8 mouse cellular contexts compared by ENCODE assay signal in genomic region chr9:59723096-59723657, GRCm38 (mm10). TPM values are rescaled to one million over a fixed set of nuclear protein-coding genes. Genes with fewer than 3 reads are reported as not detected.
DNase-seq lines count a peak whose midpoint lies in the region; ATAC-seq lines count a peak whose summit lies in the region.

No protein-coding gene starts in this region.

- H3K9ac ChIP-seq in hindbrain, embryonic 16.5 days (ENCODE audit: low read depth, low read length) = peak overlapping the region; percentile 58

- DNase-seq in ZHBTc4 (ENCODE audit: low read depth, low spot score) = peak; percentile 90
- peak; percentile 64 to 76 for DNase-seq in cerebellum, postnatal 36 days
- DNase-seq in gastrocnemius, adult 18-20 months (ENCODE audit: low spot score) = peak; percentile 83
- DNase-seq in left cerebral cortex, adult 11 months (ENCODE audit: low spot score) = peak; percentile 69
- peak; percentile 54 to 79 for DNase-seq in lung, postnatal 4 days
- peak; percentile 61 for DNase-seq in right cerebral cortex, postnatal 14 days

- H3K36me3 ChIP-seq in hindbrain, embryonic 16.5 days (ENCODE audit: control insufficient read depth, insufficient read depth, low read length) = no peaks in the 10 kb centered on the region

- peak overlapping the region; percentile 18; the same call in 1 of the 2 replicates for H3K4me3 ChIP-seq in hindbrain, embryonic 16.5 days (ENCODE audit: low read length)

- H3K9me3 ChIP-seq in hindbrain, embryonic 16.5 days (ENCODE audit: control insufficient read depth, low read length) = no peaks in the 10 kb centered on the region

- no peaks in the 10 kb centered on the region for H3K27me3 ChIP-seq in hindbrain, embryonic 16.5 days (replicated peaks; ENCODE audit: control insufficient read depth, insufficient read depth, low read length)

- ATAC-seq in hindbrain, embryonic 16.5 days = peak; percentile 76
- ATAC-seq in activated CD4-positive, CD25-positive, alpha-beta regulatory T cell, adult 4 months = no peak

- H3K4me2 ChIP-seq in hindbrain, embryonic 16.5 days (ENCODE audit: low read length) = peak overlapping the region; percentile 42

- H3K27ac ChIP-seq in hindbrain, embryonic 16.5 days (ENCODE audit: low read depth, low read length) = 0 out of 2 replicates have a peak overlapping the region, but pooled peaks have one; percentile 40

- 22% methylated on average over 10 of the region's 10 CpGs for WGBS in hindbrain, embryonic 16.5 days

- peaks cover 11% of the 10 kb centered on the region for H3K4me1 ChIP-seq in hindbrain, embryonic 16.5 days (ENCODE audit: control insufficient read depth, insufficient read depth, low read depth, low read length)

RNA-seq across cellular contexts. Expression of gene Senp8, which starts 27.3 kb away (rescaled TPM):
- total RNA-seq in gastrocnemius, adult 18-20 months (2021) = 10 to 100 TPM; 10.3 to 11.8 TPM
- polyA plus RNA-seq in hindbrain, embryonic 16.5 days (2015; fragmentation: Nextera tagmentation; extraction: Ambion mirVana) = 10.0 and 11.2 TPM in 2 replicates
- 1 to 10 TPM; 5.0 to 5.4 TPM for polyA plus RNA-seq in activated CD4-positive, CD25-positive, alpha-beta regulatory T cell, adult 4 months (2017; shearing (Covaris generic))

RNA-seq across cellular contexts. Expression of gene Myo9a, which starts 27.5 kb away (rescaled TPM):
- 1 to 10 TPM; 7.4 to 7.5 TPM for total RNA-seq in gastrocnemius, adult 18-20 months (2021)
- polyA plus RNA-seq in hindbrain, embryonic 16.5 days (2015; fragmentation: Nextera tagmentation; extraction: Ambion mirVana) = 23.2 and 24.9 TPM in 2 replicates
- 10 to 100 TPM; 31.8 to 42.8 TPM for polyA plus RNA-seq in activated CD4-positive, CD25-positive, alpha-beta regulatory T cell, adult 4 months (2017; shearing (Covaris generic))

RNA-seq across cellular contexts. Expression of gene Gramd2, which starts 43.2 kb away (rescaled TPM):
- total RNA-seq in gastrocnemius, adult 18-20 months (2021) = under 1 TPM in 1 of 2 experiments, not detected in 1; 0.07 TPM
- polyA plus RNA-seq in hindbrain, embryonic 16.5 days (2015; fragmentation: Nextera tagmentation; extraction: Ambion mirVana) = 5.4 and 5.6 TPM in 2 replicates
- not detected for polyA plus RNA-seq in activated CD4-positive, CD25-positive, alpha-beta regulatory T cell, adult 4 months (2017; shearing (Covaris generic))
